Mouse (Mus musculus): ENCODE results near the gene U2af2. TPM values are rescaled to one million over a fixed set of nuclear protein-coding genes. Genes with fewer than 3 reads are reported as not detected.
"Not testable (repeated sequence)": the region's sequence is repeated elsewhere in the genome, so short reads cannot be mapped to it uniquely, and the experiment has no call there.

The U2af2 gene
- total RNA-seq, 1 experiment, result 262 TPM

GRCm38 (mm10) chr7:5017931-5018330, 44.0 kb upstream of the U2af2 start:
- in situ Hi-C loops (cut with MboI; ENCODE audit: low sequenced_read_pairs in 2 of 2, unreplicated experiment in 2 of 2), result no loop called here
- peaks cover 7 to 15% of the 10 kb centered on the region in 2 experiments; a peak in 3 of 4 replicates for H3K4me1 ChIP-seq (ENCODE audit: control insufficient read depth in 2 of 2, insufficient read depth in 2 of 2, low read length in 2 of 2, poor library complexity in 1 of 2)
- no peak overlapping the region for H3K27ac ChIP-seq (ENCODE audit: insufficient read depth, low read depth, low read length, poor library complexity, severe bottlenecking)
- TF ChIP-seq MAFK (IDR thresholded peaks at IDR 0.05; ENCODE audit: insufficient read depth, low read depth, low read length), result no peak
- TF ChIP-seq CHD2 (IDR thresholded peaks at IDR 0.05; ENCODE audit: low read depth, low read length), result no peak
- TF ChIP-seq ZNF384 (IDR thresholded peaks at IDR 0.05; ENCODE audit: low read depth, low read length), result no peak
- TF ChIP-seq ZC3H11A (IDR thresholded peaks at IDR 0.05; ENCODE audit: borderline replicate concordance, low read depth, low read length), result no peak
- peak overlapping the region; percentile 23 to 38; a peak in 3 of 4 replicates for H3K4me3 ChIP-seq (ENCODE audit: insufficient read depth in 1 of 2, low read depth in 1 of 2, low read length in 2 of 2, poor library complexity in 1 of 2, severe bottlenecking in 1 of 2)
- H3K9ac ChIP-seq (ENCODE audit: insufficient read depth, low read depth, low read length, poor library complexity, severe bottlenecking), result peak overlapping the region; percentile 40
- H3K36me3 ChIP-seq (ENCODE audit: control insufficient read depth, insufficient read depth, low read length, poor library complexity, severe bottlenecking), result peaks cover 8% of the 10 kb centered on the region; the same call in 1 of the 2 replicates
- no peaks in the 10 kb centered on the region for H3K9me3 ChIP-seq (ENCODE audit: control insufficient read depth, insufficient read depth, low read depth, low read length)
- no peak for DNase-seq (ENCODE audit: low read depth, low spot score)

- Histone ChIP-seq H3K9ac (ENCODE audit: insufficient read depth, low read depth, low read length, poor library complexity, severe bottlenecking) (peak overlapping the region; percentile 39; the same call in 1 of the 2 replicates), H3K27ac (ENCODE audit: insufficient read depth, low read depth, low read length, poor library complexity, severe bottlenecking) (peak overlapping the region; percentile 94; the same call in 1 of the 2 replicates), H3K4me3 (ENCODE audit: insufficient read depth in 1 of 2, low read depth in 1 of 2, low read length in 2 of 2, poor library complexity in 1 of 2, severe bottlenecking in 1 of 2) (peak overlapping the region; percentile 59 to 97), H3K4me1 (ENCODE audit: control insufficient read depth in 2 of 2, insufficient read depth in 2 of 2, low read length in 2 of 2, poor library complexity in 1 of 2) (peaks cover 4 to 15% of the 10 kb centered on the region in 2 experiments; a peak in 3 of 4 replicates), H3K36me3 (ENCODE audit: control insufficient read depth, insufficient read depth, low read length, poor library complexity, severe bottlenecking) (peaks cover 13% of the 10 kb centered on the region; the same call in 1 of the 2 replicates)
- in situ Hi-C loops (cut with MboI; ENCODE audit: low sequenced_read_pairs in 2 of 2, unreplicated experiment in 2 of 2); H3K9me3 ChIP-seq (ENCODE audit: control insufficient read depth, insufficient read depth, low read depth, low read length); DNase-seq (ENCODE audit: low read depth, low spot score): not testable (repeated sequence)
Observed at GRCm38 (mm10) chr7:5019576-5019975, 42.4 kb upstream of the U2af2 start.

- in situ Hi-C loops (cut with MboI; ENCODE audit: low sequenced_read_pairs in 2 of 2, unreplicated experiment in 2 of 2), result no loop called here
- Histone ChIP-seq H3K4me1 (ENCODE audit: control insufficient read depth in 2 of 2, insufficient read depth in 2 of 2, low read length in 2 of 2, poor library complexity in 1 of 2) (peaks cover 4 to 16% of the 10 kb centered on the region in 2 experiments; a peak in 3 of 4 replicates), H3K27ac (ENCODE audit: insufficient read depth, low read depth, low read length, poor library complexity, severe bottlenecking) (peak within 1 kb of the TSS; percentile 94), H3K4me3 (ENCODE audit: insufficient read depth in 1 of 2, low read depth in 1 of 2, low read length in 2 of 2, poor library complexity in 1 of 2, severe bottlenecking in 1 of 2) (peak within 1 kb of the TSS; percentile 59 to 97), H3K9ac (ENCODE audit: insufficient read depth, low read depth, low read length, poor library complexity, severe bottlenecking) (peak within 1 kb of the TSS; percentile 95), H3K36me3 (ENCODE audit: control insufficient read depth, insufficient read depth, low read length, poor library complexity, severe bottlenecking) (peaks cover 16% of the 10 kb centered on the region; the same call in 1 of the 2 replicates), H3K9me3 (ENCODE audit: control insufficient read depth, insufficient read depth, low read depth, low read length) (no peaks in the 10 kb centered on the region)
- TF ChIP-seq MAFK (IDR thresholded peaks at IDR 0.05; ENCODE audit: insufficient read depth, low read depth, low read length), result no peak
- no peak for TF ChIP-seq ZNF384 (IDR thresholded peaks at IDR 0.05; ENCODE audit: low read depth, low read length)
- no peak for TF ChIP-seq CHD2 (IDR thresholded peaks at IDR 0.05; ENCODE audit: low read depth, low read length)
- TF ChIP-seq HCFC1 (IDR thresholded peaks at IDR 0.05; ENCODE audit: borderline replicate concordance, insufficient read depth, low read length), result 0 out of 2 replicates have a peak, but pooled peaks have one; percentile 65
- no peak for TF ChIP-seq ZC3H11A (IDR thresholded peaks at IDR 0.05; ENCODE audit: borderline replicate concordance, low read depth, low read length)
- peak; percentile 98 for DNase-seq (ENCODE audit: low read depth, low spot score)
Observed at GRCm38 (mm10) chr7:5020000-5020681, 41.8 kb upstream of the U2af2 start, which contains the start of the genes Zfp865 and Ccdc106. Zfp865 (plus strand) TSS chr7:5020376. Ccdc106 (plus strand) TSS chr7:5020553.

DNA sequence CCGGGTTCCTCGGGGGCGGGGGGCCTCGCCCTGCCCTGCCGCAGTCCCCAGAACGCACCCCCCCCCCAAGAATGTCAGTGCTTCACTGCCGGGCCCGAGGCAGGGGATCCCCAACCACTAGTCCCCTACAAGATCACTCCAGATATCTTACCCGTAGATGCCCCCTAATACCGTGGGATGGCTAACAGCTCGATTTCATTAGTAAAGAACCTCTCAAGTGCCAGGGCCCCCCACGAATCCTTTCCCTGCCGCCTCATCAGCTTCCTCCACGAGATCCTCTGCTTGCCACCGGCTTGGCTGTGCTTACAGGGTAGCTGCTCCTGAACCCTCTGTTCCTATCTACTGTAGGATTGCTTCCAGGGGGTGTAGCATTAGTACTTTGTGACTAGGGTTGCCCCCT, 41.3 kb upstream of the U2af2 start:
- peaks cover 16% of the 10 kb centered on the region; the same call in 1 of the 2 replicates for H3K36me3 ChIP-seq (ENCODE audit: control insufficient read depth, insufficient read depth, low read length, poor library complexity, severe bottlenecking)
- H3K9ac ChIP-seq (ENCODE audit: insufficient read depth, low read depth, low read length, poor library complexity, severe bottlenecking), result peak overlapping the region; percentile 95
- no peak for DNase-seq (ENCODE audit: low read depth, low spot score)
- H3K4me1 ChIP-seq (ENCODE audit: control insufficient read depth in 2 of 2, insufficient read depth in 2 of 2, low read length in 2 of 2, poor library complexity in 1 of 2), result peaks cover 4 to 16% of the 10 kb centered on the region in 2 experiments; a peak in 3 of 4 replicates
- H3K4me3 ChIP-seq (ENCODE audit: insufficient read depth in 1 of 2, low read depth in 1 of 2, low read length in 2 of 2, poor library complexity in 1 of 2, severe bottlenecking in 1 of 2), result peak overlapping the region; percentile 59 to 97
- peak overlapping the region; percentile 94 for H3K27ac ChIP-seq (ENCODE audit: insufficient read depth, low read depth, low read length, poor library complexity, severe bottlenecking)
- H3K9me3 ChIP-seq (ENCODE audit: control insufficient read depth, insufficient read depth, low read depth, low read length), result no peaks in the 10 kb centered on the region
- no peak for TF ChIP-seq CHD2 (IDR thresholded peaks at IDR 0.05; ENCODE audit: low read depth, low read length)
- TF ChIP-seq HCFC1 (IDR thresholded peaks at IDR 0.05; ENCODE audit: borderline replicate concordance, insufficient read depth, low read length), result no peak
- TF ChIP-seq ZNF384 (IDR thresholded peaks at IDR 0.05; ENCODE audit: low read depth, low read length), result no peak
- TF ChIP-seq MAFK (IDR thresholded peaks at IDR 0.05; ENCODE audit: insufficient read depth, low read depth, low read length), result no peak
- TF ChIP-seq ZC3H11A (IDR thresholded peaks at IDR 0.05; ENCODE audit: borderline replicate concordance, low read depth, low read length), result no peak
- in situ Hi-C loops (cut with MboI; ENCODE audit: low sequenced_read_pairs in 2 of 2, unreplicated experiment in 2 of 2), result no loop called here

Data from ES-E14 (cell line).